Mouse (Mus musculus): ENCODE results near the gene Sncb. TPM values are rescaled to one million over a fixed set of nuclear protein-coding genes. Genes with fewer than 3 reads are reported as not detected.

Sncb gene
- polyA plus RNA-seq, 1 experiment from 2014 or later = 0.13 TPM

DNA sequence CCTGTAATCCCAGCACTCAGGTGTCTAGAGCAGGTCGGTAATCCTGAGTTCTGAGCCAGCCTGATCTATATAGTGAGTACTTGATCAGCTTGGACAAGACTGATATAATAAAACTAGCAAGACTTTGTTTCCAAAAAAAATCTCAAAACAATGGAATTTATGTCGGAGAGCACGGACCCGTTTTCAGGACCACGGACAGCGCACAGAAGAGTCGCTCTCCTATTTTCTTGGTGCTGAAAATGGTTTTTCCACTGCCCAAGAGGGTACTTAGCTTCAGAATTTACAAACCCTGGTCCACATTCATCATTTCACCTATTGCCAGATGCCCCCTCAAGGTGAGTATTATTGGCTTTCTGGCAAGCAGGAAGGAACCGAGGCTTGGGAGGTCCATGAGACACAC, 15.7 kb downstream of the Sncb start:
- no peak overlapping the region for H3K4me3 ChIP-seq
- no peaks in the 10 kb centered on the region for H3K9me3 ChIP-seq
- 1% methylated on average over 8 of the region's 8 CpGs for WGBS
- peaks cover 25% of the 10 kb centered on the region for H3K4me1 ChIP-seq
- no peak for DNase-seq (ENCODE audit: low spot score)
- H3K27me3 ChIP-seq (ENCODE audit: insufficient read depth, poor library complexity, severe bottlenecking) = peaks cover 88% of the 10 kb centered on the region
- H3K27ac ChIP-seq = no peak overlapping the region
- H3K36me3 ChIP-seq = no peaks in the 10 kb centered on the region

DNA sequence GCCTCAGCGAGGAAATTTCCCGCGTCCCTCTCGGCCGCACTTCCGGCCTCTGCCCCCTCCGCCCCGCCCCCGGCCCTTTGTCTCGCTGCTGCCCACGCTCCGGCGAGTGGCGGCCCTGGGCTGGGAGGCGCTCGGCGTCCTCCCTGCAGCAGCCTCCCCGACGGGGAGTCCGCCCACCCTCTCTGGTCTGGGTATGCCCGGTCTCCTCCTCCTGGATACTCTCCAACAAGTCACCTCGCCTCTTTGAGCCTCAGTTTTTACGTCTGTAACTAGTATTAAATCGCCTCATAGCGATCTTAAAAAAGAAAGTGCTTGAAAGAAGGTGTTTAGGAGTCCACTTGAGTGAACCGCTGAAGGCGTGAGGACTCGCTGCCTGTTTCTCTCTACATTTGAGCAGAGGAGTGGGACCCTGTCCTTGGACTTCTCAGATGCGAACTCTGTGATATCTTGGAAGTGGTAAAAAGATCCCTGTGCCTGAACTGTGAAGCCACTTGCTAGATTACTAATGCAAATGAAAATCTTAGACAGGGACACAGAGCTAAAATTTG, 16.5 kb downstream of the Sncb start, which contains the start of gene Gprin1:
TSS of gene Gprin1 (minus strand) at position 11 of the 548 bp plus-strand sequence.
- Histone ChIP-seq H3K9me3 (no peaks in the 10 kb centered on the region), H3K4me1 (peaks cover 19% of the 10 kb centered on the region), H3K4me3 (peak within 1 kb of the TSS; percentile 70), H3K36me3 (no peaks in the 10 kb centered on the region), H3K27ac (no peak within 1 kb of the TSS), H3K27me3 (ENCODE audit: insufficient read depth, poor library complexity, severe bottlenecking) (peaks cover 88% of the 10 kb centered on the region)
- 2% methylated on average over 29 of the region's 29 CpGs for WGBS
- no peak for DNase-seq (ENCODE audit: low spot score)

DNA sequence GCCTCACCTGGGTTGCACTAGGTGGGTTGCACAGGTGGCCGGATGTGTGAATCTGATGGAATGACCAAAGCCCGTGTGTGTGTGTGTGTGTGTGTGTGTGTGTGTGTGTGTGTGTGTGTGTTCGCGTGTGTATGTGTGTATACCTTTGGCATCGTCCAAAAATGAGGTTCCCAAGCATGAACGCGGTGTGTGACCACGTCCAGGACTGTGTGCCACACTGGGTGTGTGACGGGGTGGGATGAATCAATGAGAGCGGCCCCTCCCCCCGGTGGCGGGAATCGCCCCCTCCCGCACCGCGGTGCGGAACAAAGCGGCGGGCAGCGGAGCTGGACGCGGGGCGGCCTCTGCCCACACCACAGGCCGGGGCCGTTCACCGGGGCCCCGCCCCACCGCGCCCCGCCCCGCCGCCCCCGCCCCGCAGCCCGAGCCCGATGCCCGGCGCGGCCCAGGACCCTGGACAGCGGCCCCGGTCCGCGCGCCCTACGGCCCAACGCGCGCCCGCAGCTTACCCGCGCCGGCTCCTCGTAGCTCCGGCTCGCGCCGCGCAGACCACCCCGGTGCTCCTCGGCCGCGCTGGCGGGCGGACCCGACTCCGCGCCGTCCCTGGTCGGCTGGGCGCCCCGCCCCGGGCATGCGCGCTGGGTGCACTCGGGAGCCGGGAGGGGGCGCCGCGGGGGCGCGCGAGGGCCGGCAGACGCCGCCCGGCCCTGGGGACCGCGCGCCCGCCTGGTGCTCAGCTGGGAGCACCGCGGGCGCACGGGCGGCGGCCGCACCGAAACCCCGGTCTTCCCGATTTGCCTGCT, 17.1 kb downstream of the Sncb start:
- H3K36me3 ChIP-seq = no peaks in the 10 kb centered on the region
- peaks cover 19% of the 10 kb centered on the region for H3K4me1 ChIP-seq
- no peak overlapping the region for H3K27ac ChIP-seq
- WGBS = 2% methylated on average over 86 of the region's 100 CpGs
- no peaks in the 10 kb centered on the region for H3K9me3 ChIP-seq
- peaks cover 90% of the 10 kb centered on the region for H3K27me3 ChIP-seq (ENCODE audit: insufficient read depth, poor library complexity, severe bottlenecking)
- H3K4me3 ChIP-seq = peak overlapping the region; percentile 70
- no peak for DNase-seq (ENCODE audit: low spot score)

DNA sequence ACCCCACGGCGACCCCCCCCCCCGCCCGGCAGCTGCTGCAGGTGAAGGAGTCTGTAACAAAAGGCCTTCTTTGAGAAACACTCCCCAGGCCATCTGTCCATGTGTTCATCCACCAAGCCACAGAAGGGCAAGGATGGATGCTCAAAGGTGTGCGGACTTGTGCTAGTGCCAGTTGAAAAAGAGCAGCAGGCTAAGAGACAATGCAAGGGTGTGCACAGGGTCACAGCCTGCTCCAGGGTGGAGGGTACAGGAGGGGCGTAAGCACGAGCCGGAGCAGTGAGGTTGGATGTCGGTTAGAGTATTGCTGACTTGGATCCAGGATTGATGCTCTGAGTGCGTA, 17.7 kb downstream of the Sncb start:
- 54% methylated on average over 10 of the region's 10 CpGs for WGBS
- Histone ChIP-seq H3K27ac (no peak overlapping the region), H3K27me3 (ENCODE audit: insufficient read depth, poor library complexity, severe bottlenecking) (peaks cover 84% of the 10 kb centered on the region), H3K36me3 (no peaks in the 10 kb centered on the region), H3K4me1 (peaks cover 19% of the 10 kb centered on the region), H3K9me3 (no peaks in the 10 kb centered on the region), H3K4me3 (peak overlapping the region; percentile 70)
- no peak for DNase-seq (ENCODE audit: low spot score)

DNA sequence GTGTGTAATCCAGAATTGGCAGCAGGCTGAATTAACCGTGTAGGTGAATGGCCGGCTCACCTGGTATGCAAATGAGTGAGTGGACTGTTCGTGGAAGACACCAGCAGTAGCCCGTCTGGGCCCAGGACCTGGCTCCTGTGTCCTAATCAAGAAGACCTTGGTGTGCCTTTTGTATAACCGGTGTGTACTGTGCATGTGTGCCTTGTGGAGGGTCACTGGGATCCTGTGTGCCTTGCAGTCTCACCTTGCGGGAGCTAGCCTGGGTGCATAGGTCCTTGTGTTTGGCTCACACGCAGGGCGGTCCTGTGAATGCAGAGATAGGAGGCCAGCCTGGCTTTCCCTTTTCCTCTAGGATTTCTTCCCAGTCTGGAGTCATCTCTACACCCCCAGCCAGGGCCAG, 18.2 kb downstream of the Sncb start:
- Histone ChIP-seq H3K4me1 (peaks cover 19% of the 10 kb centered on the region), H3K27me3 (ENCODE audit: insufficient read depth, poor library complexity, severe bottlenecking) (peaks cover 80% of the 10 kb centered on the region), H3K4me3 (no peak overlapping the region), H3K9me3 (no peaks in the 10 kb centered on the region), H3K27ac (no peak overlapping the region), H3K36me3 (no peaks in the 10 kb centered on the region)
- no peak for DNase-seq (ENCODE audit: low spot score)
- 79% methylated on average over 8 of the region's 8 CpGs for WGBS

DNA sequence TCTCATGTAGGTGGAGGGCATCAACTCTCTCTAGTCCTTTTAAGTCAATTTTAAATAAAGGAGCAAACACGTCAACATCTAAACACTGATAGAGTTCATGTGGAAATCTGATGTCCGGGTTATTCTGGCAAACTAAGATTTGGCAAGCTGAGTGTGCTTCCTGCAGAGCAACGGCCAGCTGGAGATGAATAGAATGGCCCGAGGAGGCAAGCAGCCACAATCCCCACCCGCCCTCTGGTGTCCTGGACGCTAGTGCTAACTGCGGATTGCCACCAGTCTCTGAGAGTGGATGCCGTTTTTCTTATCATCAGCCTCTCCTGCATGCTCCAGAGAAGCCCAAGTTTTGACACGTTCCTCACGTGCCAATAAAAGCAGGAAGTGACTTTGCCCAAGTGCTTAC, 19.5 kb downstream of the Sncb start:
- Histone ChIP-seq H3K9me3 (no peaks in the 10 kb centered on the region), H3K36me3 (no peaks in the 10 kb centered on the region), H3K27ac (no peak overlapping the region), H3K4me1 (peaks cover 19% of the 10 kb centered on the region), H3K4me3 (no peak overlapping the region), H3K27me3 (ENCODE audit: insufficient read depth, poor library complexity, severe bottlenecking) (peaks cover 75% of the 10 kb centered on the region)
- 32% methylated on average over 10 of the region's 10 CpGs for WGBS
- no peak for DNase-seq (ENCODE audit: low spot score)

DNA sequence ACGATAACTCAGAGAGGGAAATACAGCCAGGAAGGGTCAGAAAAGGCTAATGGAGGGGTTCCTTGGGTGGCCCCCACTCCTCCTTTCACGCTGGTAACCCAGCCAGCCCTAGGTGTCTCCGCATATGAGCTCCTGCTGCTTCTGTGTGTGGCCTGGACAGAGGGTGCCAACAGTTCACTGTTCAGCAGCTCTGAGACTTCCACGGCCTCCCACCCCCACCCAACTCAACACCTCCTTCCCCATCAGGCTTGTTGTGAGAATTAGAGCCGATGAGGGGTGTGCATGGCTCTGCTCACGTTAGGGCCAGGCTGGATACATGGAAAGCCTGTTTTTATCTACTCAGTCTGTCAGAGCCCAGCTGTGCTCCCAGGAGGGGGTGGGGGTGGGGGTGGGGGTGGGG, 20.3 kb downstream of the Sncb start:
- no peak overlapping the region for H3K4me3 ChIP-seq
- peaks cover 19% of the 10 kb centered on the region for H3K4me1 ChIP-seq
- H3K9me3 ChIP-seq = no peaks in the 10 kb centered on the region
- H3K27me3 ChIP-seq (ENCODE audit: insufficient read depth, poor library complexity, severe bottlenecking) = peaks cover 75% of the 10 kb centered on the region
- 25% methylated on average over 6 of the region's 6 CpGs for WGBS
- H3K36me3 ChIP-seq = no peaks in the 10 kb centered on the region
- H3K27ac ChIP-seq = no peak overlapping the region
- DNase-seq (ENCODE audit: low spot score) = no peak

DNA sequence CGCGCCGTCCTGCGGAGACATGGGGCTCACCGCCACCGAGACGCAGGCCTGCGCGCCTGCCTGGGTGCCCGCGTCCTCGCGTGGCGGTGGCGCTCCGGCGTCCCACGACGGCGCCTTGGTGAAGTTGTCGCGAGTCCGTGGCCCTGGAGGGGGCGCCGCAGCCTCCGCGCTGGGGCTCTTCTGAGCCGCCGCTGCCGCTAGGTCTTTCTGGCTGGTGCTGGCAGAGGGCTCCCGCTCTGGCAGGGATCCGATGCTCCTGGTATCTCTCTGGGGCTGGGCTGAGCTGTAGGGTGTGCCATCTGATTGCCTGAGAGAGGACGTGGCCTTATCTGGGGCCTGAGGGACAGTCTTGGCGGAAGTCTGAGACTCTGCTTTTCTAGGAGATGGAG, 28.2 kb downstream of the Sncb start:
- peaks cover 14% of the 10 kb centered on the region for H3K4me1 ChIP-seq
- 1% methylated on average over 34 of the region's 34 CpGs for WGBS
- H3K36me3 ChIP-seq = no peaks in the 10 kb centered on the region
- peak overlapping the region; percentile 8; the same call in 1 of the 2 replicates for H3K27ac ChIP-seq
- DNase-seq (ENCODE audit: low spot score) = no peak
- H3K4me3 ChIP-seq = peak overlapping the region; percentile 61
- no peaks in the 10 kb centered on the region for H3K9me3 ChIP-seq
- H3K27me3 ChIP-seq (ENCODE audit: insufficient read depth, poor library complexity, severe bottlenecking) = peaks cover 85% of the 10 kb centered on the region

DNA sequence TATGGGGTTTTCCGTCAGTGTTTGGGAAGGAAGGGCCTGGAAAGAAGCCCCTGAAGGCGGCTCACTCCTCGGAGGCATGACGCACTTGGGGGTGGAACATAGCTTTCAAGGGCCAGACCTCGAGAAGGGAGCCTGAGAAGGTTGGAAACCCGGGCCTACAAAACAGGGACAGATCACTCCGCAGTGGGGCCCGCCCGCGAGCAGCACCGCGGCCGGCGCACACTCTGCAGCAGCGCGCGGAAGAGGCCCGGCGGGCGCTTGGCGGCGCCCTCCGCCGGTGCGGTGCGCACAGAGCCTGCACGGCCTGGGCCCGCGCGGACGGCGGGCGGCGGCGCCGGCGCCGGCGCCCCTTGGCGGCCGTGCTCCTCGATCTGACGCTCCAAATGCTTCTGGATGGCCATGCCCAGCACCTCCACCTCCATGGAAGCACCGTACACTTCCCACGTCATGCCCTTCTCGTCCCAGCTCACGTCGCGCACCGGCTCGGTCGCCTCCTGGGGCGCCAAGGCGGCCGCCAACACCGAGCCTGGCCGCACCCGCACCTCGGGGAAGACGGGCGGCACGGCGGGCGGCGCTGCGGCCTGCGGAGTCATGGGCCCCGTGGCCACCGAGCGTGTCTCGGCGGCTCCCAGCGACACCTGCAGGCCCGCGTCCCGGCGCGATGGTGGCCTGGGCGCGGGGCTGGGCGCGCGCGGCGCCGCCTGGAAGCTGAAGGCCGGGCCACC, 28.7 kb downstream of the Sncb start:
- H3K36me3 ChIP-seq = no peaks in the 10 kb centered on the region
- H3K4me1 ChIP-seq = peaks cover 14% of the 10 kb centered on the region
- 1% methylated on average over 86 of the region's 87 CpGs for WGBS
- no peaks in the 10 kb centered on the region for H3K9me3 ChIP-seq
- H3K27me3 ChIP-seq (ENCODE audit: insufficient read depth, poor library complexity, severe bottlenecking) = peaks cover 85% of the 10 kb centered on the region
- peak overlapping the region; percentile 61 for H3K4me3 ChIP-seq
- DNase-seq (ENCODE audit: low spot score) = no peak
- peak overlapping the region; percentile 8; the same call in 1 of the 2 replicates for H3K27ac ChIP-seq

DNA sequence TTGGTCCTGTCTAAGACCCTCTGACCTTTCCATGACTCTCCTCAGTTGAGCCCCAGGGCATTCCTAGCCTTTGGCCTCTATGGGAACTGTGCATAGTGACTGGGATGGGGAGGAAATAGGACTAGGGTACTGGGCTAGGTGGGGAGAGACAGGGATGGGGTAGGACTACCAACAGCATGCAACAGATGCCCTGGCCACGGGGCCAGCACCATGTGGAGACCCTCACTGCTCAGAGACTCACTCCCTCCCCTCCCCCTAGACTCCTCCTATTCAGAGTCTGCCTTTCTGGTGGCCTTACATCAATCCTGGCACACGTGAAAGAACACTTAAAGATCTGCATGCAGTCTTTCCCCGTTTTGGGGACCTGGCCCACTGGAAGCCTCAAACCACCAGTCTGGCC, 29.5 kb downstream of the Sncb start:
- H3K27me3 ChIP-seq (ENCODE audit: insufficient read depth, poor library complexity, severe bottlenecking) = peaks cover 80% of the 10 kb centered on the region
- peak overlapping the region; percentile 61 for H3K4me3 ChIP-seq
- H3K36me3 ChIP-seq = no peaks in the 10 kb centered on the region
- 15% methylated on average over 3 of the region's 3 CpGs for WGBS
- no peaks in the 10 kb centered on the region for H3K9me3 ChIP-seq
- no peak overlapping the region for H3K27ac ChIP-seq
- no peak for DNase-seq (ENCODE audit: low spot score)
- peaks cover 14% of the 10 kb centered on the region for H3K4me1 ChIP-seq

DNA sequence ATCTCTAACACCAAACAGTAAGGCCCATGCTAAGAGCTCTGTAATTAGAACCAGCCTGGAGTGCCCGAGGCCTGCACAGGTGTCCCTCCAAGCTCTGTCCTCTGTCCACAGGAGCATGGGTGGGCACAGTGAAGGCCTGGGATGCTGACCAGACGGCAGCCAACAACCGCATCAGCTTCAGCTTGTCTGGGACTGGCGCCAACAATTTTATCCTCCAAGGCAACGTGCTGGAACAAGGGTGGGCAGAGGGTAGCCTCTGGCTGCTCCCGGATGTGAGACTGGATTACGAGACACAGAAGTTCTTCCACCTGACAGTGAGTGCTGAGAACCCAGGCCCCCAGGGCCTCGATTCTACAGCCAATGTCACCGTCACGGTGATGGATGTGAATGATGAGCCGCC, 40.3 kb downstream of the Sncb start:
- H3K9me3 ChIP-seq = no peaks in the 10 kb centered on the region
- peaks cover 3% of the 10 kb centered on the region; the same call in 1 of the 2 replicates for H3K4me1 ChIP-seq
- 72% methylated on average over 11 of the region's 11 CpGs for WGBS
- H3K27me3 ChIP-seq (ENCODE audit: insufficient read depth, poor library complexity, severe bottlenecking) = no peaks in the 10 kb centered on the region; the same call in 1 of the 2 replicates
- no peak for DNase-seq (ENCODE audit: low spot score)
- no peak overlapping the region for H3K4me3 ChIP-seq
- H3K27ac ChIP-seq = no peak overlapping the region
- H3K36me3 ChIP-seq = no peaks in the 10 kb centered on the region

DNA sequence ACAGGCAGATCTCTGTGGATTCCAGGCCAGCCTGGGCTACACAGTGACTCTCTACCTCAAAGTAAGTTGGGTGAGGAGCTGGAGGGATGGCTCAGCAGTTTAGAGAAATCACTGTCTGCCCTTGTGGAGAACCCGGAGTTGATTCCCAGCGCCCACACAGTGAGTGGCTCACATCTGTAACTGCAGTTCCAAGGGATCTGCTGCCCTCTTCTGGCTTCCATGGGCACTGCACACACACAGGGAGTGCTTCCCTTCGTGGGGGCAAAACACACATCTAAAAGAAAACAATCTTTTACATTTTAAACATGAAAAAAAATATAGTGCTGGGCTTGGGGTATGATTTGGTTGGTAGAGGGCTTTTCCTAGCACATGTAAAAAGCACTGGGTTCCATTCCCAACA, 43.3 kb downstream of the Sncb start:
- WGBS = 87% methylated on average over 3 of the region's 3 CpGs
- Histone ChIP-seq H3K9me3 (no peaks in the 10 kb centered on the region), H3K36me3 (no peaks in the 10 kb centered on the region), H3K4me1 (peaks cover 3% of the 10 kb centered on the region; the same call in 1 of the 2 replicates), H3K4me3 (no peak overlapping the region), H3K27ac (no peak overlapping the region), H3K27me3 (ENCODE audit: insufficient read depth, poor library complexity, severe bottlenecking) (peaks cover 9% of the 10 kb centered on the region; the same call in 1 of the 2 replicates)
- DNase-seq (ENCODE audit: low spot score) = no peak

DNA sequence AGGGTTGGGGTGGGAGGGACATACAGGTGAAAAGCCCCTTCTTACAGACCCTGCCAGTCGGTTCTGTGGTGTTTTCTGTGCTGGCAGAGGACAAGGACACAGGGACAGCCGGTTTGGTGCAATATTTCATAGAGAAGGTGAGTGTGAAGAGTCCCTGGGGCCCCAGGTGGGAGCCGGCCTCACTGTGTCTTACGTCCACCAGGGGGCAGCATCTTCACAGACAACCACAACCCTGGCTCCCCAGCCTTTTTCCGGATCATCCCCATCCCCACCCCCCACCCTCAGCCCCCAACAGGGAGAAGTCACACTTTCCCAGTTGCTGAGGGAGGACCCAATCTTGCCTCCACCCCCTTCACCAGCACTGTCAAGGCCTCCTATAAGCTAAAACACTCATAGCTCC, 49.5 kb downstream of the Sncb start:
- DNase-seq (ENCODE audit: low spot score) = no peak
- H3K27ac ChIP-seq = no peak overlapping the region
- H3K4me1 ChIP-seq = no peaks in the 10 kb centered on the region
- peaks cover 30% of the 10 kb centered on the region for H3K27me3 ChIP-seq (ENCODE audit: insufficient read depth, poor library complexity, severe bottlenecking)
- H3K4me3 ChIP-seq = no peak overlapping the region
- H3K36me3 ChIP-seq = no peaks in the 10 kb centered on the region
- H3K9me3 ChIP-seq = no peaks in the 10 kb centered on the region
- 4% methylated on average over 5 of the region's 5 CpGs for WGBS
